Mouse (Mus musculus): ENCODE measurements around the gene Gm21974.
"Not testable (repeated sequence)": the region's sequence is repeated elsewhere in the genome, so short reads cannot be mapped to it uniquely, and the experiment has no call there.

Gm21974 gene

GRCm38 (mm10) chr7:127918203-127918602 is 22.9 kb upstream of the Gm21974 start:
- DNase-seq (ENCODE audit: low read depth in 1 of 2, low spot score in 2 of 2) = no peak

GRCm38 (mm10) chr7:127915293-127915692 is 20.0 kb upstream of the Gm21974 start:
- DNase-seq (ENCODE audit: low read depth in 1 of 2, low spot score in 2 of 2) = no peak

- no peak for DNase-seq (ENCODE audit: low read depth in 1 of 2, low spot score in 2 of 2)
Observed at GRCm38 (mm10) chr7:127912938-127913337, 17.7 kb upstream of the Gm21974 start.

- DNase-seq (ENCODE audit: low read depth in 1 of 2, low spot score in 2 of 2) = peak in 1 of 2 experiments; percentile 70
Observed at GRCm38 (mm10) chr7:127912190-127912871, 17.1 kb upstream of the Gm21974 start, which contains the start of gene Kat8. Gene Kat8, plus strand, starts transcription at chr7:127912516.

GRCm38 (mm10) chr7:127908656-127909055 is 13.4 kb upstream of the Gm21974 start:
- DNase-seq (ENCODE audit: low read depth in 1 of 2, low spot score in 2 of 2) = no peak

- no peak for DNase-seq (ENCODE audit: low read depth in 1 of 2, low spot score in 2 of 2)
Observed at GRCm38 (mm10) chr7:127907939-127908338, 12.7 kb upstream of the Gm21974 start.

GRCm38 (mm10) chr7:127903971-127904796 is 8.9 kb upstream of the Gm21974 start, which contains the start of gene Bckdk:
Gene Bckdk, plus strand, starts transcription at chr7:127904082.
- DNase-seq (ENCODE audit: low read depth in 1 of 2, low spot score in 2 of 2) = no peak

GRCm38 (mm10) chr7:127901772-127902171 is 6.5 kb upstream of the Gm21974 start:
- no peak for DNase-seq (ENCODE audit: low read depth in 1 of 2, low spot score in 2 of 2)

GRCm38 (mm10) chr7:127899997-127900396 is 4.7 kb upstream of the Gm21974 start:
- no peak for DNase-seq (ENCODE audit: low read depth in 1 of 2, low spot score in 2 of 2)

- DNase-seq (ENCODE audit: low read depth in 1 of 2, low spot score in 2 of 2) = no peak
Observed at GRCm38 (mm10) chr7:127898179-127898956, 3.1 kb upstream of the Gm21974 start.

- no peak for DNase-seq (ENCODE audit: low read depth in 1 of 2, low spot score in 2 of 2)
Observed at GRCm38 (mm10) chr7:127897542-127897941, 2.3 kb upstream of the Gm21974 start.

- peak in 1 of 2 experiments; percentile 55 for DNase-seq (ENCODE audit: low read depth in 1 of 2, low spot score in 2 of 2)
Observed at GRCm38 (mm10) chr7:127896384-127896783, 1.1 kb upstream of the Gm21974 start.

- not testable (repeated sequence) for DNase-seq (ENCODE audit: low read depth in 1 of 2, low spot score in 2 of 2)
Observed at GRCm38 (mm10) chr7:127895891-127896290, 637 bp upstream of the Gm21974 start.

GRCm38 (mm10) chr7:127894480-127894879 is 774 bp downstream of the Gm21974 start:
- DNase-seq (ENCODE audit: low read depth in 1 of 2, low spot score in 2 of 2) = no peak

GRCm38 (mm10) chr7:127890798-127891197 is 4.5 kb downstream of the Gm21974 start, which contains the start of gene Prss53:
Gene Prss53, minus strand, starts transcription at chr7:127890970.
- DNase-seq (ENCODE audit: low read depth in 1 of 2, low spot score in 2 of 2) = no peak

- no peak for DNase-seq (ENCODE audit: low read depth in 1 of 2, low spot score in 2 of 2)
Observed at GRCm38 (mm10) chr7:127888821-127889220, 6.4 kb downstream of the Gm21974 start.

- no peak for DNase-seq (ENCODE audit: low read depth in 1 of 2, low spot score in 2 of 2)
Observed at GRCm38 (mm10) chr7:127887781-127888180, 7.5 kb downstream of the Gm21974 start.

GRCm38 (mm10) chr7:127887191-127887590 is 8.1 kb downstream of the Gm21974 start:
- DNase-seq (ENCODE audit: low read depth in 1 of 2, low spot score in 2 of 2) = no peak

GRCm38 (mm10) chr7:127886551-127886950 is 8.7 kb downstream of the Gm21974 start:
- DNase-seq (ENCODE audit: low read depth in 1 of 2, low spot score in 2 of 2) = no peak

- DNase-seq (ENCODE audit: low read depth in 1 of 2, low spot score in 2 of 2) = no peak
Observed at GRCm38 (mm10) chr7:127885951-127886350, 9.3 kb downstream of the Gm21974 start.

GRCm38 (mm10) chr7:127880431-127880830 is 14.8 kb downstream of the Gm21974 start:
- DNase-seq (ENCODE audit: low read depth in 1 of 2, low spot score in 2 of 2) = no peak

Data from monocyte, adult 2 months (primary cell).